Mouse (Mus musculus): ENCODE results near the gene Slc27a1.
"Not testable (repeated sequence)": the region's sequence is repeated elsewhere in the genome, so short reads cannot be mapped to it uniquely, and the experiment has no call there.

Slc27a1 gene

DNA sequence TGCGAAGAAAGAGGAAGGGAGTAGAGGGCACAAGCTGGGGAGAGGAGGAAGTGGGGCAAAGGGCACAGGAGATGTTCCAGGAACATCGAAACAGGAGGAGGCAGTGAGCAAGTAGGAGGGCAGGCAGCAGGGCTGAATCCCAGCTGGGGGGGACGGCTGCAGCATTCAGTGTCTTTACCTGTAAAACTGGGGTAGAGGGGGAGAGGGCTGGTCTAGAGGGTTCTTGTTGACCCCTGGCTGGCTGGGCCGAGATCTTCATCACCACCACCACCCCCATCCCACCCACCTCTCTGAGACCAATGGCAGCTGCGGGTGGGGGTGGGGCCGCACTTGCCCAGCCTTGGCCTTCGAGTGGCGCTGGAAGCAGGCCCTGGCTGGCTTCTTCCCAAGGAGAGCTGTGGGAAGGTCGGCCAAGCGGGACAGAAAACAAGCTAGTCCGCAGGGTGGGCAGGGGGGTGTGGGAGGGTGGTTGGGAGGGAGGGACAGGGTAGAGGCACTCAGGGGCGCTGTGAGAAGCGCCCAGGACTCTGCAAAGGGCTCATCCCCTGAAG lies at the start of gene Slc27a1:
Gene Slc27a1 (plus strand): TSS at position 496 of the 551 bp plus-strand sequence.
- no peak for DNase-seq (ENCODE audit: low spot score)

DNA sequence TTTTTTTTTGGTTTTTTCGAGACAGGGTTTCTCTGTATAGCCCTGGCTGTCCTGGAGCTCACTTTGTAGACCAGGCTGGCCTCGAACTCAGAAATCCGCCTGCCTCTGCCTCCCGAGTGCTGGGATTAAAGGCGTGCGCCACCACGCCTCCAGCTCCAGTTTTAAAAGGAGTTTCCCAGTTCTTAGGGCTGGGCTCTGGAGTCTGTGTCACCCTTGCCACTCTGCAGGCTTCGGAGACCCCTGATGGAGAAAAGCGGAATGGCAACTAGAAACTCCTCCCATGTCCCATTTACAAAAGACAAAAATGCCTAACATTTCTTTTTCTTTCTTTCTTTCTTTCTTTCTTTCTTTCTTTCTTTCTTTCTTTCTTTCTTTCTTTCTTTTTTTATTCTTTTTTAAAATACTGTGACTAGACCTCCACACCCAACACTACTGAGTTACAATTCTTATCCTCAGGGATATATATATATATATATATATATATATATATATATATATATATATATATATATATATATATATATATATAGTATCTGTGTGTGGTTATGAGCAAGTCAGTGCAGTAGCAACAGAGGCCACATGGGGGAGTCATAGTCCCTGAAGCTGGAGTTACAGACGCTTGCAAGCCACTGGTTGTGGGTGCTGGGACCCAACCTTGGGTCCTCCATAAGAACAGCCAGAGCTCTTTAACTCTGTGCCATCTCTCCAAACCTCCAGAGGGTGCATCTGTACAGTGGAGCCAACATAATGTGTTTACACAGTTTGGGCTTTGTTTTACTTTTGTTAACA lies 49.5 kb upstream of the Slc27a1 start:
- peak; percentile 47 for DNase-seq (ENCODE audit: low spot score)

DNA sequence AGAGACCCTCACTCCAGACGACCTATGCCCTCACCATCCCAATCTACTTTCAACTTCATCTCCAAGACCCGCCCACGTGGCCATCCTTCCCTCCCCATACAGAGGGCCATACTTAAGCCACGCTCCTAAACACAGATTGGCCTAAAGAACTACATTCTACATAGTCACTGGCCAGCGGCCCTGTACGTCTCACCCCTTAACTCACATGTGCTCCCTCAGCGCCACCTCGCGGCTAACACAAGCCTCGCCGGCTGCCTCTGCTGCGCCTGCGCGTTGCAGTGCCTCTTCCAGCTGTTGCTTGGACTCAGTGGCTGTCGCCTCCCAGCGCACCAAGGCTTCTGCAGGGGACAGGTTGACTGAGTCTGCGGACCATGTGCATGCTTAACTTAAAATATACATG lies 47.0 kb upstream of the Slc27a1 start:
- DNase-seq (ENCODE audit: low spot score), result peak; percentile 92

DNA sequence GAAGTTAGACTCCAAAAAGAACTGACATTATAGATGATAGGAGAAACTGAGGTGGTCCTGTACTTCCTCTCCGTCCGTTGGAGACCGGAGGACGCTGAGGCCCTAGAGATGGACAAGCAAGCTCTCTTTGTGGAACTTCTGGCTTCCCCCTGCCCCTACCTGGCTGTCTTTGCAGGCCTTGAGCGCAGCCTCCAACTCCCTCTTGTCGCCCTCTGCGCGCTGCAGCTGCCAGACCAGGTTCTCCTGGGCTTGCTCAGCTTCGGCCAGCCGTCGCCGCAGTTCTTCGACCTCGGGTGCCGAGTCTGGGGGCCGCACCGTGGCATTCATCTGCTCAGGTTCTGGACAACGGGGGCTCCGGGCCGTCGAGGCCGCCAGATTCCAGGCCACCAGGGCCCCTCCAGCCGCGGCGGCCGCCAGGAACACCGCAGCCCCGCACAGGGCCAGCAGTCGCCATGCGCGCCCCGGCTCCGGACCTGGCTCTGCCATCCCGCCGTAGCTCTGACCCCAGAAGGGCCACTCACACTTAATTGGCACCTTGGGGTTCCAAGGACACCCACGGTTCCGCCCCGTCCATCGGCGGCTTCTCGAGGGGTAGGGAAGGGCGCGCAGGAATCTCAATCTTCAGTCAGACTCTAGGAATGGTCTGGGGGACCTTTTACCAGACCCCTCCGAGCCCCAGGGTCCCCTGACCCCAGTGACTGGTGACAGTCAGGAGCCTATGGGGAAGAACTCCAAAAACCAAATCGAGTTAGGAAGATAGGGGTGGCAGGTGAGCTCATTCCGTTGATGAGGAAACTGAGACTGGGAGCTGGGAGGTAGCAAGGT lies 43.2 kb upstream of the Slc27a1 start, which contains the start of gene Ccdc194:
Gene Ccdc194 (minus strand): TSS at position 486 of the 825 bp plus-strand sequence.
- DNase-seq (ENCODE audit: low spot score), result no peak

DNA sequence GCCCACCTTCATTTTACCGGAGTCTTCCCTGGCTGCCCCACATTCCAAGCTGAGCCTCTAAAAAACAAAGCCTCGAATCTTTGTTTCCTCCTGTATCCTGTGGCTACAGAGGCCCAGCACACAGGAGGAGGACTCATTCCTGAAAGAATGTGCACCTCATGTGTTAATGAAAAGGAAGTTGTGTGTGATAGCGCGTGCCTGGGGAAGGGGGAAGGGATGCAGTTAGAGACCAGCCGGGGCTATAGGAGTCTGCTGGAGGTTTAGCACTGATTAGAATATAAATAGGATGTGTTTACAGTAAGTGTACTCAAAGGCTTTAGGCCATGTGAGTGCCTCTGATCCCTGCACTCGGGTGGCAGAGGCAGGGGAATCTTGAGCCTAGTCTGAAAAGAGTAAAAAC lies 42.4 kb upstream of the Slc27a1 start:
- DNase-seq (ENCODE audit: low spot score), result no peak

DNA sequence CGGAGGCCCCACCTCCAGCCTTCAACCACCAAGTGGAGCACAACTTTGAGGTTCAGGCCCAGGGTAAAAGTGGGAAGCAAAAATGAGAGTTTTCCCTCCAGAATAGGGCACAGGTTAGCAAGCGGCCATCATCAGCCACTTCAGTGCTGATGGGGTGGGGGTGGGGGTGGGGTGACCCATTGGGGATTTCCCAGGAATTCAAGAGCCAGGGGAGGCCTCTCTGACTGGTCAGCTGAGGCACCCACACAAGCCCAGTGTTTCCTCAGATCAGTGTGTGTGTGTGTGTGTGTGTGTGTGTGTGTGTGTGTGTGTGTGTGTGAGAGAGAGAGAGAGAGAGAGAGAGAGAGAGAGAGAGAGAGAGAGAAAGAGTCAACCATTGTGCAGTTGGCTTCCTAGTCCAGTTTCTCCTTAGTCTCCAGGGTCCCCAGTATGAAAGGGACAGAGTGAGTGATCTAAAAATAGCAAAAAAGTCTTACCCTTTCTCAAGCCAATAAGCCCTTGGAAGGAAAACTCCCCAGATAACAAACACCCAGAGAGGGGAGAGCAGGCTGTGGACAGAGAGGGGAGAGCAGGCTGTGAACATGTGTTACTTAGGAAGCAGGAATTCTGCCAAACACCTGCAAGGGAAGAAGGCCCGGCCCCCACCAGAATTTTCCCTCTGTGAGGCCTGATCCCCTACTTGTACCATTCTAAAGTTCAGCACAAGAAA lies 41.4 kb upstream of the Slc27a1 start:
- DNase-seq (ENCODE audit: low spot score), result no peak

DNA sequence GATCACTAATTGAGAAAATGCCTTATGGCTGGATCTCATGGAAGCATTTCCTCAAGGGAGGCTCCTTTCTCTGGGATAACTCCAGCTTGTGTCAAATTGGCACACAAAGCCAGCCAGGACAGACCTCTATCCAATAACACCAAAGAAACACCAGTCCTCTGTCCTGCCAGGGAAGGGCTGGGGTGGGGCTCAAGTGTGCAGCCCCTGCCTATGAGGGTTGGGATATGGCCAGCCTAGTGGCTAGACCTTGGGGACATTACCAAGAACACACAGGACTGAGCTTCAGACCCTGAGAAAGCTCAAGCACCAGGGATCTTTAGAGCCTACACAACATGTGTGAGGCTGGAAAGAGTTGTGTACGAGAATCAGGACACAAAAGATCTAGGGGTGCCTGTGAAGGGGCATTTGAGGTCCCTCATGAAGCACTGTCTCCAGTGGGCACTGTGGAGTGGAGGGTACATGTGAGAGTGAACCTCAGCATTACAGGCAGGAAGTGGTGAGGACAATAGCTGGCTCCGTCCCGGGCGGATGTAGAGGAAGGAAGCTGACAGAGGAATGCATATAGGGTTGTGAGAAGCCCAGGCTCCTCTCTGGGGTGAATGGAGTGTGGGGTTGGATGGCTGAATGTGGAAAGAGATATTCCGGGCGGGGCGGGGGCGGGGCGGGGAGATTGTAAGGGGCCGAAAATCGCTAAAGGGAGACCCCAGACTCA lies 40.2 kb upstream of the Slc27a1 start:
- peak; percentile 60 for DNase-seq (ENCODE audit: low spot score)

DNA sequence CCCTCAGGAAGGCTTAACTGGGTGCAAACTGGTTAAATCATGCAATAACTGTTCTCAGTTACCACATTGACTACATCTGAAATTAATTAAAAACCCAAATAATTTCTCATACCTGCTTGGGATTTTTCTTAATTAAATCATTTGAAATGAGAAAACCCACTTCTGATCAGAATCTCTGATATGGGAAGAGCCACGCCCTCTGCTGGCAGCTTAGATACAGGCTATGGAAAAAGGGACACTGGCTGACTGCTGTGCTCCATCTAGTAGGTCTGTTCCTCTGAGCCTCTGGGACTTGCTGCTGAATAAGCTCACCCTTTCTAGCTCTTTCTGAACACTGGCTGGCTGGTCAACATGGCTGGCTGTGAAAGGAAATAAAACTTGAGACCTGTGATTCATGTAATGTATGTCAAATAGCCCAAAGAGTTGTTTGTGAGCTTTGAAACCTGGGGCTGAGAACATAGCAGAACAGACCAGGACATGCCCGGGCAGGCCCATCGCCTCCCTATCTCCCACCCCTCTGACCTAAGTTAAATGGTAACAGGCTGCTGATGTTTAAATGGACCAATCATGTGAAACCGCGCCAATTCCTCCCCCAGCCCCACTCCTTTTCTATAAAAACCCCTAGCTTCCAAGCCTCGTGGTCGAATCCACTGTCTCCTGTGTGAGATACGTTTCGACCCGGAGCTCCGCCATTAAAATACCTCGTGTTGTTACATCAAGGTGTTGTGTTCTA lies 37.8 kb upstream of the Slc27a1 start:
- DNase-seq (ENCODE audit: low spot score), result not testable (repeated sequence)

DNA sequence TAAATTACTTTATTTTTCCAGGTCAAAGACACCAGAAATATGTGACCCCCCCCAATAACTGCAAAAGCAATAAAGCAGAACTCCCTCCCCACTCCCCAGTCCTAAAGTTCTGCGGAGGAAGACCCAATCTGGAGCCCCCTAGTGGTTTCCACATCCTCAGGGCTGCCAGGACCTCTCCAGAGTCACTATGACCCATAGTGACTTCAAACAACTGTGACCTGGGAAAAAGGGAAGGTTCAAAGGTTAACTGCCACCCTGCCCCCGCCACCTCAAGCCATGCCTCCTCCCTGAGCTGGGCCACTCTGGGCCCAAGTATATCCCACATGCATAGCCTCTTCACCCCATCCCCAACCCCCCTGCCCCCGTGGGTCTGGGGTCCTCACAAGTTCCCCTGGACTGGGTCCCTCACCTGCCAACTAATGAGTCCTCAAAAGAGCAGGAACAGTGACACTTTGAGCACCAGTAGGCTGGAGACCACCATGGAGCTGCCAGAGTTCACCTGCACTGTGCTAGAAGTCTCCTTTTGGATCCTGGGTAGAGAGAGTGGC lies 34.3 kb upstream of the Slc27a1 start:
- no peak for DNase-seq (ENCODE audit: low spot score)

DNA sequence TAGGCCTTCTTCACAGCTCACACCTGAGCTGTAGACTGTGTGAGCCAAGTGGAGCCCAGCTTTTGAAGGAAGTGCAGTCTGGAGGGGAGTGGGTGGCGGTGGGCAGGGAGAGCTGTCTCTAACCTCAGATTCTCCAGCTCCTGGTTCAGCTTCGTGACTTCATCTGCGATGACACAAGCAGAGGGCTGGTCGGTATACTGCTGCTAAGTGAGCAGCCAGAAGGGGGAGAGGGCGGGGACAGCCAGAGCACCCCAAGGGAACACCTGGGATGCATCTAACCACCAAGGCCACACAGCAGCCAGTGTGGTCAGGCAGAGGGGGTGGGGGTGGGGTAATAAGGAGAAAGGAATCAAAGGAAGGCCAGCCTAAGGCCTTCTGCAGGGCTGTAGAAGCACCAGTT lies 33.0 kb upstream of the Slc27a1 start:
- no peak for DNase-seq (ENCODE audit: low spot score)

DNA sequence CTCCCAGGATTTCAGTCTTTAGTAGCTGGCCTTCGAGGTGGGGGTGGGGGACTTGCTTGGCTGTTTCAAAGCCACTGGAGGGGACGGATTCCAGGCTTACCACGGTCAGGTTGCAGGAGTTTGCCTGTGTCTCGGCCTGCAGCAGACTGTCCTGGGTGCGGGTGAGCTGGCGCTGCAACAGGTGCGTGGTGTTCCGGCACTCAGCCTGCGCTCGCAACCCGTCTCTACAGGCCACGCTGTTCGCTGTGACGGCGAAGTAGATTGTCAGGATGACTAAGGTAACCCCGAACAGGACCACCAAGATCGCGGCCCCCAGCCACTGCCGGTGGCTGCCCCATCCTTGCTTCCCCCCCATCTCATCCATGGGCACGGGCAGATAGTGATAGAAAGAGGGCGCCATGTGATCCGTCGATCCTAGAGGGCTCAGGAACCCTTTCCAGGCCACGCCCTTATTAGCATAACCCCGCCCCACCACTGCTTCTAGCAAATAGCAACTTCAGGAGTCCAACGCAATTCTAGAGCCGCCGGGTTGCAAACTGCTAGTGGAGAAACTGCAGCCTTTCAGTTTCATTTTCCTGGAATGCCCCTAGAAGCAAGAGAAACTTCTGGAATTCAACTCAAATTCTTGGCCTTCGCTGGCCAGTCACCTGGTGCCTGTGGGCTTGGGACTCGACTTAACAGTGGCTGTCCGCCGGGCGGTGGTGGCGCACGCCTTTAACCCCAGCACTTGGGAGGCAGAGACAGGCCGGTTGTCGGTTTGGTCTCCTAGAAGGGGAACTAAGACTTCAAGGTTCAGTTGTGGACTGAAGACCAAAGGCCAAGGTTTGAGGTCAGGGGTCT lies 31.4 kb upstream of the Slc27a1 start, which contains the start of gene Bst2:
Gene Bst2 (minus strand): TSS at position 429 of the 840 bp plus-strand sequence.
- DNase-seq (ENCODE audit: low spot score), result peak; percentile 83

DNA sequence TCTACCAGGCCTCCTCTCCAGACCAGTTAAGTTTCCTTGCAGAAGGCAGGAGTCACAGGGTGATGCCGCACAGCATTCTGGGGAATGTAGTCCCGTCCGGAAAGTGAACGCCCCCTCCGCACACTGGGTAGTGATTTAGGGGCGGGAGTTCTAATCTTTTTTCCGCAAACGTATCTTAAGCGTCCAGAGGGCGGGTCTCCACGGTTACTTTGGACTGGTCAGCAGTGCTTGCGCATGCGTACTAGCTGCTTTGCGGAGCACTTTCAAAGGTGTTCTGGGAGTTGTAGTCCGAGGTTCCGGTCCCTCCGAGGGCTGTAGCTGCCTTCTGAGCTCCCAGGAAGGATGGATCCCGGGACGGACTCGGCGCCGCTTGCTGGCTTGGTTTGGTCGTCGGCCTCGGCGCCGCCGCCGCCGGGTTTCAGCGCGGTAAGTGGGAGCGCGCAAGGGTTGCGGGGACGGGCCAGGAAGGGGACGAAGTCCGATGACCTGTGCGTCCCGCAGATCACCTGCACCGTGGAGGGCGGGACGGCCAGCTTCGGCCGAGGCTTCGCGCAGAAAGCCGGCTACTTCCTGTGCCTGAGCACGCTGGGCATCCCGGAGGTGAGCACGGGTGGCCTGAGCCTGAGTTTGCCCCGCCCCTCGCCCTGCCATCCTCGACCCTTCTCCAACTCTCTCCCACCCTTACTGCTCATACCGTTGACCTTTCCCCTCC lies 25.9 kb upstream of the Slc27a1 start, which contains the start of gene Mvb12a:
Gene Mvb12a (plus strand): TSS at position 291 of the 712 bp plus-strand sequence.
- peak; percentile 94 for DNase-seq (ENCODE audit: low spot score)

DNA sequence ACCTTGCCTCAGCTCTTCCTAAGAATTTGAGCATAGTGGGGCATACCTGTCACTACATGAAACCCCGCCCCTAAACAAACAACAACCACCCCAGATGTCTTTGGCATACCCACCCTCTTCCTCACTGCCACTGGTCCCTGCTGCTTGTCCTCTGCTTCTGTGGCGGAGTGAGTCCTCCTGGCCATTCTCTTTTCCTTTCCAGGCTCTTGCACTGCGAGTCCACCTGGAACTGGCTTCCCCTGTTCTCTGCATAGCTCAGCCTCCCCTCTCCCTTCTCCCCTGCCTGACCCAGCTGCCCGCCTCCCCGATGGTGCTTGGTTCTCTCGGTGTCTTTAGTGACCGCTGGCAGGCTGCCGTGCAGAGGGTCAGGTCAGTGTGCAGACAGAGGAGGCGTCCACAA lies 24.9 kb upstream of the Slc27a1 start:
- no peak for DNase-seq (ENCODE audit: low spot score)

DNA sequence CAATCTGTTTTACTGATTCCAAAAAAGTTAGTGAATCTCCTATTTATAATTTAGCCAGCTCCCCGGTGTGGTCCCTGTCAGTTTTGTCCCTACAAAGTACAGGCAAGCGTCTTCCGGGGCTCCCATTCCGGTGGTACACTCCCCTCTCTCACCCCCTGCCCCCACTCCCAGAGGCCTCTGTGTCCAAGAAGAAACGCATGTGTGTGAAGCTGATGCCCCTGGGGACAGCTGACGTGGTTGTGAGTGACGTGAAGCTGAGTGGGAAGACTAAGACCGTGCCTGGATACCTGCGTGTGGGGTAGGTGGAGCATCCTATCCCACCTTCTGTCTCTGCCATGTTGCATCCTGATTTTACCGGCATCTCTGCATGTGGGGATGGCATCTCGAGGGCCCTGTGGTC lies 23.6 kb upstream of the Slc27a1 start:
- DNase-seq (ENCODE audit: low spot score), result no peak

DNA sequence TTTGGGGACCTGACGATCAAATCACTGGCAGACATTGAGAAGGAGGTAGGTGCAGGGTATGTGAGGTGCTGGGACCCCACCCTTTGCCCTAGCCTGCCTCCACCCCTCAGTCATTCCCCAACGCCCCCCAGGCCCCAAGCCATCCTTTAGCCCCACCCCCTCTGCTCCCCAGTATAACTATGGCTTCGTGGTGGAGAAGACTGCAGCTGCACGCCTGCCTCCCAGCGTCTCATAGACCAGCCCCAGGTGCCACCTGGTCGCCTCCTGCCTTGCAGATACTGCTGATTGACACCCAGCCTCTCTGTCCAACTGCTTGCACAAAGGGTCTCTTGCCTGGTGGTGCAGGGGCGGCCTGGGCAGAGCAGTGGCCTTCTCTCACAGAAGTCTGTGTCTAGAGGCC lies 21.1 kb upstream of the Slc27a1 start:
- DNase-seq (ENCODE audit: low spot score), result no peak

DNA sequence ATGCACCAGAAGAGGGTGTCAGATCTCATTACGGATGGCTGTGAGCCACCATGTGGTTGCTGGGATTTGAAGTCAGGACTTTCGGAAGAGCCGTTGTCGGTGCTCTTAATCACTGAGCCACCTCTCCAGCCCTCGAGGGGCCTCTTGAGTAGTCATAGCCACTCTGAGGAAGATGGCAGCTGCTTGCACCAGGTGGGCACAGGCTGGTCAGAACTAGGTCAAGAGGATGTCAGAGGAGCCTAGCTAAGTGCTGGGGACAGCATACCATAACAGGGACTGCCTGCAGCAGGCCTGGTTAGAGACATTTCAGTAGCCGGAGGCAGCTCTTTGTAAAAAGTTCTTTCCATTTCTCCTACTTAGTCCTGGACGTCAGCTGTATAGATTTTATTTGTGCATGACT lies 17.9 kb upstream of the Slc27a1 start:
- no peak for DNase-seq (ENCODE audit: low spot score)

DNA sequence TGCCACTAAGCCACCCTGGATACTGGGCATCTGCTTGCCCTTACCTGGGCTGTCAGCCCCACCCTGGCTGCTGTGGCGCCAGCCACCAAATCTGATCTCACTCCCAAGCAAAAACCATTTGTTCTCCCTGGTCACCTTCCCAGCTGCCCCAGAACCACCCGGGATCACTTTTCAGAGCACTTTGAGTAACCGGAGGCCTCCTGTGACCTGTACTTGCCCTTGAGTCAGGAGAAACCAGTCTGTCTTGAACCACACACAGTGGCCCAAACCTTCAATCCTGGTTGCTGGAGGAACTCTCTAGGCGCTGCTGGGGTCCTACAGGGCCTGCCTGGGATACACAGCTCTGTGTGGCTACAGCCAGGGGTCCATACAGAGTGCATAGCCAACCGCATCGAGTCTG lies 15.9 kb upstream of the Slc27a1 start:
- DNase-seq (ENCODE audit: low spot score), result no peak

DNA sequence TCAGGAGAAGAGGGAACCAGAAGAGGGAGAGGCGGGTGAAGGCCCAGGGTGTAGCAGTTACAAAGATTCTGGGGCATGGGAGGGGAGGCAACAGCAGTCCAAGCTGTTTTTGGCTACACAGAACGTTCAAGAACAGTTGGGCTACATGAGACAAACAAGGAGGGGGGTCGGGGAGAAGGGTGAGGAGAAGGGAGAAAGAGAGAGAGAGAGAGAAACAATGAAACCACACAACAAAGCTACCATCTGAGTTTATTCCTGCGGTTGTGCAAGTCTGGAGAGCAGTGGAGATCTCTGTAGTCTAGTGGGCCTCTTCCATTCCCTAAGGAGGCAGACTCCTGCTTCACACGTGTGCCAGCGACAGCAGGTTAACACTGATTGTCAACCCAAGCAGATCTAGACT lies 14.7 kb upstream of the Slc27a1 start:
- DNase-seq (ENCODE audit: low spot score), result no peak

DNA sequence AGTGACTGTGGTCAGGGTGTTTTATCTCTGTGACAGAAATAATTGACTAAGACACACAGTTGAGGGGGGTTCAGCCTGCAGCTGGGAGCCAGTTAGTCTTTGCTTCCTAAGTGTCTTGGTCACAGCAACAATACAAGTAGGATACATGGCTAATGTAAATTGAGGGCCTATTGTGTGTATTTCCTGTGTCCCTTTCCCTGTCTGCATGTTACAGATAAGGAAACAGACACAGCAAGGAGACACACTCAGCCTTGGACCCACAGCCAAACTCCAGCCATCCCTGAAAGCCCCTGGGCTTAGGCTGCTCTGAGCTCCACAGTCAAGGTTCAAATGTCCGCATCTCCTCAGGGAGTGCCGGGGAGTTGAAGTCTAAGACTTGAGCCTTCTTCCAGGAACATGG lies 14.0 kb upstream of the Slc27a1 start:
- DNase-seq (ENCODE audit: low spot score), result no peak
